Mouse (Mus musculus) stomach, postnatal 0 days (tissue): Measurements from ENCODE around the gene Herc2. TPM values are rescaled to one million over a fixed set of nuclear protein-coding genes. Genes with fewer than 3 reads are reported as not detected.

ENCODE experiments used
- ATAC-seq: fragments of 200-750 bp; cut with Nextera tagmentation; 2 replicates; pipeline ENCODE4 v1.8.0; 2017; ENCODE audit not compliant: low FRiP score, low TSS enrichment
- DNase-seq: peaks from one replicate; pipeline ENCODE4 v3.0.0-alpha.2; 2016; ENCODE audit warnings: low spot score
- H3K27ac ChIP-seq: fragments of 300-500 bp; sonication (generic); replicated peaks from 2 replicates; pipeline ENCODE4 v1.5.1; 2014; ENCODE audit warnings: mild to moderate bottlenecking, control low read depth
- H3K27me3 ChIP-seq: fragments of 300-500 bp; sonication (generic); 2 replicates; pipeline ENCODE4 v1.6.1; 2014; ENCODE audit warnings: low read length; ENCODE audit not compliant: control insufficient read depth, insufficient read depth
- H3K36me3 ChIP-seq: fragments of 300-500 bp; sonication (generic); 2 replicates; pipeline ENCODE4 v1.6.1; 2014; ENCODE audit warnings: low read length, mixed read lengths; ENCODE audit not compliant: control insufficient read depth, insufficient read depth
- H3K4me1 ChIP-seq: fragments of 300-500 bp; sonication (generic); replicated peaks from 2 replicates; pipeline ENCODE4 v1.6.1; 2014; ENCODE audit warnings: antibody characterized with exemption; ENCODE audit not compliant: control insufficient read depth, insufficient read depth
- H3K4me2 ChIP-seq: fragments of 300-500 bp; sonication (generic); replicated peaks from 2 replicates; pipeline ENCODE4 v1.6.1; 2014; ENCODE audit warnings: low read depth, mild to moderate bottlenecking, control low read depth, moderate library complexity
- H3K4me3 ChIP-seq: fragments of 300-500 bp; sonication (generic); 2 replicates; pipeline ENCODE4 v1.5.1; 2014; ENCODE audit warnings: low read depth, low read length, control low read depth
- H3K9ac ChIP-seq: fragments of 300-500 bp; sonication (generic); 2 replicates; pipeline ENCODE4 v1.6.1; 2014; ENCODE audit warnings: mild to moderate bottlenecking, low read length, control low read depth, mixed read lengths
- H3K9me3 ChIP-seq: fragments of 300-500 bp; sonication (generic); 2 replicates; pipeline ENCODE4 v1.6.1; 2016; ENCODE audit warnings: low read length; ENCODE audit not compliant: control insufficient read depth
- CTCF ChIP-seq: IDR thresholded peaks from 2 replicates; pipeline ENCODE4 v1.5.1; 2016; ENCODE audit warnings: antibody characterized with exemption, low read depth, mild to moderate bottlenecking, moderate library complexity
- EP300 ChIP-seq: optimal IDR thresholded peaks from 2 replicates; pipeline ENCODE3; 2016; ENCODE audit warnings: antibody characterized with exemption
- WGBS: fragments of 180-500 bp; shearing (Covaris S2); extraction: QIAGEN DNeasy Blood & Tissue Kit; methylation state at CpG from one replicate; pipeline ENCODE4 v1.1.7; 2014; 5-methylcytosine and 5-hydroxymethylcytosine counted together
- polyA plus RNA-seq: library from polyadenylated mRNA; unstranded; fragments of >200 nt; fragmentation: Nextera tagmentation; extraction: Ambion mirVana; gene quantifications from 2 replicates; pipeline ENCODE4 v1.2.1, GENCODE M21; 2015

Gene Herc2
- polyA plus RNA-seq, 1 experiment from 2014 or later: 11.9 TPM

DNA sequence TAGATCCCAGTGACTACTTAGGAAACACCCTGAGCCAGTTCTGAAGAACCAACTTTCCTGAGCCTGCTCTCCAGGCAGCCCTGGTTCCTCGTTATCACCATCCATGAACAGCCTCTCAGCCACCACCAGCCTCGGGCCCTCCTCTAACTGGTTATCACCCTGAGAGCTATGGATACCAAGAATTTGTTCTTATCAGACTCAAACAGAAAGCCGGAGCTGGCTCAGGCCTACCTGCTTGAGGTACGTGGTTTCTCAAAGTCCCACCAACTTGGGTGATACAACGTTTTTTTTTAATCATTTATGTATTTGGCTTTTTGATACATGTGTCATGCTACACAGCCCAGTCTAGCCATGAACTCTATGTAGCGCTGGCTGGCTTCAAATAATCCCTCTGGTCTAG lies 34.8 kb upstream of the Herc2 start:
- H3K4me3 ChIP-seq: no peak overlapping the region
- 72% methylated on average over 6 of the region's 6 CpGs for WGBS
- ATAC-seq: peak; percentile 40; the same call in 1 of the 2 replicates
- DNase-seq: peak; percentile 30
- no peaks in the 10 kb centered on the region for H3K9me3 ChIP-seq
- no peaks in the 10 kb centered on the region for H3K36me3 ChIP-seq
- no peak for TF ChIP-seq EP300
- H3K4me2 ChIP-seq: no peak overlapping the region
- no peaks in the 10 kb centered on the region for H3K27me3 ChIP-seq
- no peaks in the 10 kb centered on the region for H3K4me1 ChIP-seq
- H3K27ac ChIP-seq: no peak overlapping the region
- H3K9ac ChIP-seq: no peak overlapping the region

DNA sequence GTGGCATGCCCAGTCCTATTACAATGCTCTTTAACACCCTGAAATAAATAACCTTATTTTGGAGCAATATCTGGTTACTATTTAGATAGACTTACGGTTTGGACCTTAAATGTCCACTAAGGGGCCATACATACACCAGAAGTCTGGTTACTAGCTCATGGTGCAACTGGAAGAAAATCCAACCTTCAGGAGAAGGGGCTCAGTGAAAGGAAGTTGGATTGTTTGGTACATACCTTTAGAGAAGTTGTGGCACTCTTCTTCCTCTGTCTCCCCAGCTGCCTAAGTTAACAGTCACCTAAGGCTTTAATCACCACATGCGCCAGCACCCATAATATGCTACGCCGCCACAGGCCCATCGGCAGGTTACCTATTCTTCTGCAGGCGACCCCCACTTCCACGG lies 34.2 kb upstream of the Herc2 start:
- TF ChIP-seq EP300 (no peak), CTCF (no peak)

DNA sequence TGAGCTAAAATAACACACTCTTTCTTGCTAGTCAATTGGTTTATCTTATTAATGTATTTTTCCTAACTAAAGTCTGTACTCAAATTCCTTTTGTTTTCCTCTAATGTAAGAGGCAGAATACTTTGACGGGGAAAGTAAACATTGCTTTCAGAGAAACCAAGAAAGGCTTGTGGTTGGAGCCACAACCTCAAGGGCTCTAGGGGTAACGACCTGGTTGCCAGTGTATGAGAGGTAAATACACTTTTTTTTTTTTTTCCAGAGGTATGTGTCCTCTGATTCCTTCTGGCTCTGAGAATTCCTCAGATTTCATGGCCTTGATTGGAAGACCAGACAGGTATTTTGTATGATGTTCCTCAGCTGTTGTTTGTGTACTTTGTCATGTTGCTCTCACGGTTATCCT lies 32.2 kb upstream of the Herc2 start:
- ATAC-seq (no peak), DNase-seq (no peak)
- no peaks in the 10 kb centered on the region for H3K27me3 ChIP-seq
- no peaks in the 10 kb centered on the region for H3K4me1 ChIP-seq
- no peaks in the 10 kb centered on the region for H3K9me3 ChIP-seq
- no peak overlapping the region for H3K4me2 ChIP-seq
- no peak overlapping the region for H3K4me3 ChIP-seq
- WGBS: 50% methylated on average over 3 of the region's 3 CpGs
- no peak overlapping the region for H3K27ac ChIP-seq
- no peaks in the 10 kb centered on the region for H3K36me3 ChIP-seq
- no peak overlapping the region for H3K9ac ChIP-seq
- TF ChIP-seq CTCF: no peak
- TF ChIP-seq EP300: no peak

More for the DNA sequence above, 34.2 kb upstream of the Herc2 start:
- H3K9ac ChIP-seq: no peak overlapping the region
- H3K27ac ChIP-seq: no peak overlapping the region
- no peaks in the 10 kb centered on the region for H3K4me1 ChIP-seq
- H3K27me3 ChIP-seq: no peaks in the 10 kb centered on the region
- no peaks in the 10 kb centered on the region for H3K9me3 ChIP-seq
- H3K36me3 ChIP-seq: no peaks in the 10 kb centered on the region
- WGBS: 90% methylated on average over 7 of the region's 7 CpGs
- ATAC-seq: no peak
- H3K4me2 ChIP-seq: no peak overlapping the region
- DNase-seq: no peak
- H3K4me3 ChIP-seq: no peak overlapping the region

DNA sequence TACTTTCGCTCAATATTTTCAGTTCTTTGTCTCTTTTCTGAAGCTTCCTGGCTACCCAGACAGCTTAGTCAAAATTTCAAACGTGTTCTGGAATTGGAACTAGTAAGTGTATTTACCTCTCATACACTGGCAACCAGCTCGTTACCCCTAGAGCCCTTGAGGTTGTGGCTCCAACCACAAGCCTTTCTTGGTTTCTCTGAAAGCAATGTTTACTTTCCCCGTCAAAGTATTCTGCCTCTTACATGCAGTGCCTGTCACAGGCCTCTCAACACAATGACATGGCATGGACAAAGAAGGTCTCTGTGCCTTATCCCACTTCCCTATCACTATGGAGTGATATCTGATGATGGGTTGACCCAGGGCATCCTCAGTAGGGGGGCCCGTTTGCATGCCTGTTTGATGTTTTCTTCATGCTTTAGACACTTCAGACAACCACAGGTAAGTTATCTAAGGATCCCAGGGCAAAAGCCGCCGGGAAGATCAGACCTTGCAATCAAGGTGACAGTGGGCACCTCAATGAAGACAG lies 31.5 kb upstream of the Herc2 start:
- Histone ChIP-seq H3K27ac (no peak overlapping the region; the same call in 1 of the 2 replicates), H3K4me2 (peak overlapping the region; percentile 92), H3K27me3 (no peaks in the 10 kb centered on the region), H3K9ac (peak overlapping the region; percentile 84), H3K4me3 (peak overlapping the region; percentile 84), H3K4me1 (no peaks in the 10 kb centered on the region), H3K36me3 (no peaks in the 10 kb centered on the region), H3K9me3 (no peaks in the 10 kb centered on the region)
- 35% methylated on average over 7 of the region's 7 CpGs for WGBS
- DNase-seq: no peak
- TF ChIP-seq EP300 (no peak), CTCF (no peak)
- no peak for ATAC-seq

DNA sequence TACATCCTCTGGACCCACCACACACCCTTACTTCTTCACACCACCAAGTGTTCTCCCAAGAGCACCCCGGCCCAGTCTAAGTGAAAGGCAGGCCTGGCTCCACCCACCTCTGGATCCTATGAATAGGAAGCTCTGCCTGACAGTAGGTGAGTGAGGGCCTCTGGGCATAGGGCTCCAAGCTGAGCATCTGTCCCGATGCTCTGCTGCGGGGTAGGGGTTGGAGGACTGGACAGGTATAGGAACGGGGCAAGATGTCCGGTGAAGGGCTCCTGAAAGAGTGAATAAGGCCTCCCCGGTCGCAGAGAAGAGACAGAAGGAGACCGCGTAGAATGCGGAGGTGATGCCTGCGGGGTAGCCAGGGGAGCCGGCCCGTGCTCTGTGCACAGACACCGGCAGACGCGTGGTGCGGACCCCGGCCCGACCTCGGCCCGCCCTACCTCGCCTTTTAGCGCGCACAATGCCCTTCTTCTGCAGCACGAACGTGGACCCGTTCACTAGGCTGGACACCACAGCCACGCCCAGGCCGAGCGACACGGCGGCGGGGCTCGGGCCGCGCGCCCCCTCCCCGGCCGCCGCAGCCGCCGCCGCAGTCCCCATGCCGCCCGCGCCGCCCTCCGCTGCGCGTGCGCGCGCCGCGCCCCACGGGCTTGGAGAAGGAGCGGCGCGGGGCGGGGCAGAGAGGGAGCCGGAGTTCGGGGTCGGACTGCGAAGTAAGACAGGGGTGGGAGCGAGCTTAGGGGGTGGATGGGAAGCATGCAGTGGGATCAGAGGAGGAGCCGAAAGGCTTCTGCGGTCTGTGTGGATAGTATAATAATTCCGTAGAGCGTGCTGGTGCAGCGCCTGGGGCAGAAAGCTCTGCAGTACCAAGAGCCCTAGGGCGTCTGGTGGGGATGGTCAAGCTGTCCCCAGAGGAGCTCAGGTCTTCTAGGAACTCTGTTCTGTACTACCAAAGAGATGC lies 30.7 kb upstream of the Herc2 start:
- ATAC-seq: peak; percentile 90
- Histone ChIP-seq H3K9me3 (no peaks in the 10 kb centered on the region), H3K4me2 (peak overlapping the region; percentile 92), H3K27ac (peak overlapping the region; percentile 83), H3K27me3 (no peaks in the 10 kb centered on the region), H3K4me3 (peak overlapping the region; percentile 84), H3K4me1 (no peaks in the 10 kb centered on the region), H3K36me3 (no peaks in the 10 kb centered on the region), H3K9ac (peak overlapping the region; percentile 84)
- peak; percentile 78 for DNase-seq
- no peak for TF ChIP-seq CTCF
- WGBS: under 1% methylated on average over 66 of the region's 71 CpGs

DNA sequence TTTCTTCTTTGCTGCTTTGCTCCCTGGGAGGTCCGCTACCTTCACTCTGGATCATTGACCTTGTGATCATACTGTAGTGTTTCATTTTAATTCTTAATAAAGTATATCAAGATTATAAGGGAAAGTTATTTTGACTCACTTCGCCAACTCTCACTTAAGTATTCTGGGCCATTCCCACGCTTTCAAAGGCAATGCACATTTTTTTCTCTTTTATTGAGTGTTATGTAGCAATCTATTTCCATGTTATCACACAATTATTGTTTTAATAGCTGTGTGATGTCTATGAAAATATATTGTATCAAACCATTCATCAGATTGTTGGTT lies 30.1 kb upstream of the Herc2 start, which contains the start of gene Nipa1:
TSS of gene Nipa1 (minus strand) at position 25 of the 324 bp plus-strand sequence.
- Histone ChIP-seq H3K9ac (peak within 1 kb of the TSS; percentile 84), H3K9me3 (no peaks in the 10 kb centered on the region), H3K27ac (peak within 1 kb of the TSS; percentile 83), H3K4me1 (no peaks in the 10 kb centered on the region), H3K27me3 (no peaks in the 10 kb centered on the region), H3K4me3 (peak within 1 kb of the TSS; percentile 84), H3K4me2 (peak within 1 kb of the TSS; percentile 92), H3K36me3 (no peaks in the 10 kb centered on the region)
- ATAC-seq (no peak), DNase-seq (no peak)
- WGBS: 44% methylated on average over 3 of the region's 3 CpGs
- TF ChIP-seq EP300: no peak
